Mouse (Mus musculus): ENCODE data around the gene Zfp708. TPM values are rescaled to one million over a fixed set of nuclear protein-coding genes. Genes with fewer than 3 reads are reported as not detected.

Gene Zfp708
- polyA plus RNA-seq, 2 experiments, result 3.9 to 6.4 TPM

GRCm38 (mm10) chr13:67065386-67065785 lies 32.4 kb downstream of the Zfp708 start:
- Histone ChIP-seq H3K9ac (ENCODE audit: low read depth, low read length, severe bottlenecking) (no peak overlapping the region), H3K9me3 (ENCODE audit: control insufficient read depth, low read length) (peaks cover 29% of the 10 kb centered on the region), H3K4me3 (replicated peaks; ENCODE audit: low read length) (no peak overlapping the region), H3K27ac (replicated peaks; ENCODE audit: low read depth, low read length) (no peak overlapping the region), H3K36me3 (ENCODE audit: control insufficient read depth, insufficient read depth, low read length) (peaks cover 17% of the 10 kb centered on the region), H3K4me1 (ENCODE audit: control insufficient read depth, insufficient read depth, low read length) (peaks cover 1% of the 10 kb centered on the region; the same call in 1 of the 2 replicates), H3K4me2 (replicated peaks; ENCODE audit: low read depth, low read length, severe bottlenecking) (no peak overlapping the region), H3K27me3 (ENCODE audit: control insufficient read depth, insufficient read depth, low read length) (no peaks in the 10 kb centered on the region)
- no peak for ATAC-seq (ENCODE audit: low FRiP score, low read depth)
- 86% methylated on average over 8 of the region's 8 CpGs for WGBS
- DNase-seq (ENCODE audit: low spot score), result peak; percentile 37
- TF ChIP-seq POLR2A (IDR thresholded peaks at IDR 0.05; ENCODE audit: borderline replicate concordance, extremely low read depth, insufficient read depth, insufficient read length), result no peak

GRCm38 (mm10) chr13:67062427-67062826 lies 35.3 kb downstream of the Zfp708 start:
- no peaks in the 10 kb centered on the region for H3K36me3 ChIP-seq (ENCODE audit: control insufficient read depth, insufficient read depth, low read length)
- 52% methylated on average over 7 of the region's 7 CpGs for WGBS
- H3K4me1 ChIP-seq (ENCODE audit: control insufficient read depth, insufficient read depth, low read length), result peaks cover 4% of the 10 kb centered on the region; the same call in 1 of the 2 replicates
- no peak overlapping the region for H3K4me2 ChIP-seq (replicated peaks; ENCODE audit: low read depth, low read length, severe bottlenecking)
- TF ChIP-seq POLR2A (IDR thresholded peaks at IDR 0.05; ENCODE audit: borderline replicate concordance, extremely low read depth, insufficient read depth, insufficient read length), result no peak
- H3K27me3 ChIP-seq (ENCODE audit: control insufficient read depth, insufficient read depth, low read length), result no peaks in the 10 kb centered on the region
- H3K4me3 ChIP-seq (replicated peaks; ENCODE audit: low read length), result no peak overlapping the region
- no peak overlapping the region for H3K27ac ChIP-seq (replicated peaks; ENCODE audit: low read depth, low read length)
- no peak overlapping the region for H3K9ac ChIP-seq (ENCODE audit: low read depth, low read length, severe bottlenecking)
- 0 out of 2 replicates have a peak, but pooled peaks cover 6% of the 10 kb centered on the region for H3K9me3 ChIP-seq (ENCODE audit: control insufficient read depth, low read length)
- no peak for DNase-seq (ENCODE audit: low spot score)
- no peak for ATAC-seq (ENCODE audit: low FRiP score, low read depth)

GRCm38 (mm10) chr13:67060786-67061358 lies 36.9 kb downstream of the Zfp708 start, which contains the start of gene Zfp712:
Gene Zfp712 (minus strand): TSS chr13:67061170.
- ATAC-seq (ENCODE audit: low FRiP score, low read depth) (peak; percentile 94), DNase-seq (ENCODE audit: low spot score) (peak; percentile 93)
- H3K27ac ChIP-seq (replicated peaks; ENCODE audit: low read depth, low read length), result peak within 1 kb of the TSS; percentile 77
- H3K4me2 ChIP-seq (replicated peaks; ENCODE audit: low read depth, low read length, severe bottlenecking), result peak within 1 kb of the TSS; percentile 71
- TF ChIP-seq POLR2A (IDR thresholded peaks at IDR 0.05; ENCODE audit: borderline replicate concordance, extremely low read depth, insufficient read depth, insufficient read length), result peak; percentile 32; the same call in 1 of the 2 replicates
- H3K36me3 ChIP-seq (ENCODE audit: control insufficient read depth, insufficient read depth, low read length), result no peaks in the 10 kb centered on the region
- H3K27me3 ChIP-seq (ENCODE audit: control insufficient read depth, insufficient read depth, low read length), result no peaks in the 10 kb centered on the region
- H3K4me1 ChIP-seq (ENCODE audit: control insufficient read depth, insufficient read depth, low read length), result peaks cover 4% of the 10 kb centered on the region; the same call in 1 of the 2 replicates
- H3K4me3 ChIP-seq (replicated peaks; ENCODE audit: low read length), result peak within 1 kb of the TSS; percentile 63
- under 1% methylated on average over 27 of the region's 27 CpGs for WGBS
- H3K9ac ChIP-seq (ENCODE audit: low read depth, low read length, severe bottlenecking), result peak within 1 kb of the TSS; percentile 66
- H3K9me3 ChIP-seq (ENCODE audit: control insufficient read depth, low read length), result no peaks in the 10 kb centered on the region

GRCm38 (mm10) chr13:67060161-67060785 lies 37.5 kb downstream of the Zfp708 start:
- ATAC-seq (ENCODE audit: low FRiP score, low read depth) (peak; percentile 20), DNase-seq (ENCODE audit: low spot score) (no peak)
- no peaks in the 10 kb centered on the region for H3K9me3 ChIP-seq (ENCODE audit: control insufficient read depth, low read length)
- H3K4me1 ChIP-seq (ENCODE audit: control insufficient read depth, insufficient read depth, low read length), result peaks cover 4% of the 10 kb centered on the region; the same call in 1 of the 2 replicates
- H3K9ac ChIP-seq (ENCODE audit: low read depth, low read length, severe bottlenecking), result peak overlapping the region; percentile 66
- peak overlapping the region; percentile 63 for H3K4me3 ChIP-seq (replicated peaks; ENCODE audit: low read length)
- 3% methylated on average over 12 of the region's 12 CpGs for WGBS
- TF ChIP-seq POLR2A (IDR thresholded peaks at IDR 0.05; ENCODE audit: borderline replicate concordance, extremely low read depth, insufficient read depth, insufficient read length), result no peak
- peak overlapping the region; percentile 77 for H3K27ac ChIP-seq (replicated peaks; ENCODE audit: low read depth, low read length)
- H3K4me2 ChIP-seq (replicated peaks; ENCODE audit: low read depth, low read length, severe bottlenecking), result peak overlapping the region; percentile 71
- no peaks in the 10 kb centered on the region for H3K27me3 ChIP-seq (ENCODE audit: control insufficient read depth, insufficient read depth, low read length)
- no peaks in the 10 kb centered on the region for H3K36me3 ChIP-seq (ENCODE audit: control insufficient read depth, insufficient read depth, low read length)

Other genes starting within 250 kb of the Zfp708 start
- 0.91 and 1.3 TPM in 2 replicates for gene Gm10767, start 193.1 kb downstream of the Zfp708 start, polyA plus RNA-seq (2012; rRNA removed)
- gene Gm10767, start 193.1 kb downstream of the Zfp708 start, polyA plus RNA-seq (2014; fragmentation: Nextera tagmentation; extraction: Ambion mirVana), result 0.96 and 1.0 TPM in 2 replicates
- gene Zfp712, start 36.8 kb downstream of the Zfp708 start, polyA plus RNA-seq (2012; rRNA removed), result 1.7 and 2.0 TPM in 2 replicates
- gene Zfp712, start 36.8 kb downstream of the Zfp708 start, polyA plus RNA-seq (2014; fragmentation: Nextera tagmentation; extraction: Ambion mirVana), result 4.9 and 5.2 TPM in 2 replicates
- gene Gm28557, start 10.6 kb upstream of the Zfp708 start, polyA plus RNA-seq (2012; rRNA removed), result 4.5 and 5.5 TPM in 2 replicates
- 3.8 and 4.3 TPM in 2 replicates for gene Gm28557, start 10.6 kb upstream of the Zfp708 start, polyA plus RNA-seq (2014; fragmentation: Nextera tagmentation; extraction: Ambion mirVana)
- 0.22 and 0.31 TPM in 2 replicates for gene Rslcan18, start 18.3 kb upstream of the Zfp708 start, polyA plus RNA-seq (2012; rRNA removed)
- 0.08 and 0.39 TPM in 2 replicates for gene Rslcan18, start 18.3 kb upstream of the Zfp708 start, polyA plus RNA-seq (2014; fragmentation: Nextera tagmentation; extraction: Ambion mirVana)
- gene Zfp759, start 23.7 kb upstream of the Zfp708 start, polyA plus RNA-seq (2012; rRNA removed), result 1.2 and 1.7 TPM in 2 replicates
- 2.8 and 3.1 TPM in 2 replicates for gene Zfp759, start 23.7 kb upstream of the Zfp708 start, polyA plus RNA-seq (2014; fragmentation: Nextera tagmentation; extraction: Ambion mirVana)
- 4.2 and 6.3 TPM in 2 replicates for gene Rsl1, start 75.2 kb upstream of the Zfp708 start, polyA plus RNA-seq (2012; rRNA removed)
- gene Rsl1, start 75.2 kb upstream of the Zfp708 start, polyA plus RNA-seq (2014; fragmentation: Nextera tagmentation; extraction: Ambion mirVana), result 5.6 and 6.4 TPM in 2 replicates
- gene Zfp455, start 96.5 kb upstream of the Zfp708 start, polyA plus RNA-seq (2012; rRNA removed), result 0.99 and 1.6 TPM in 2 replicates
- gene Zfp455, start 96.5 kb upstream of the Zfp708 start, polyA plus RNA-seq (2014; fragmentation: Nextera tagmentation; extraction: Ambion mirVana), result 1.7 TPM in 2 replicates
- gene Zfp458, start 180.5 kb upstream of the Zfp708 start, polyA plus RNA-seq (2012; rRNA removed), result 1.5 and 2.0 TPM in 2 replicates
- 1.6 and 2.5 TPM in 2 replicates for gene Zfp458, start 180.5 kb upstream of the Zfp708 start, polyA plus RNA-seq (2014; fragmentation: Nextera tagmentation; extraction: Ambion mirVana)
- 1.3 and 1.6 TPM in 2 replicates for gene Zfp457, start 208.5 kb upstream of the Zfp708 start, polyA plus RNA-seq (2012; rRNA removed)
- gene Zfp457, start 208.5 kb upstream of the Zfp708 start, polyA plus RNA-seq (2014; fragmentation: Nextera tagmentation; extraction: Ambion mirVana), result 0.54 and 0.85 TPM in 2 replicates
- gene Zfp595, start 234.6 kb upstream of the Zfp708 start, polyA plus RNA-seq (2012; rRNA removed), result 3.3 and 4.1 TPM in 2 replicates
- 3.1 and 3.8 TPM in 2 replicates for gene Zfp595, start 234.6 kb upstream of the Zfp708 start, polyA plus RNA-seq (2014; fragmentation: Nextera tagmentation; extraction: Ambion mirVana)

All from limb, embryonic 14.5 days (tissue).